Mouse (Mus musculus) myocyte (in vitro differentiated cells): ENCODE measurements at regions not wholly inside any gene's neighbourhood (a gene's known extent, or its start where the extent isn't known, plus 50 kb on each side); places are given as distances from the start of the nearest gene placed in this dataset.

ENCODE experiments used
- H3K27me3 ChIP-seq: one replicate; pipeline ENCODE4 v1.6.1; 2011; ENCODE audit not compliant: control insufficient read depth, insufficient read depth, insufficient read length
- H3K36me3 ChIP-seq: one replicate; pipeline ENCODE4 v1.6.1; 2011; ENCODE audit not compliant: control insufficient read depth, insufficient read depth
- H3K4me2 ChIP-seq: one replicate; pipeline ENCODE4 v1.6.1; 2011; ENCODE audit warnings: low read depth, control low read depth
- H3K4me3 ChIP-seq: one replicate; pipeline ENCODE4 v1.5.1; 2011; ENCODE audit warnings: mild to moderate bottlenecking, control low read depth, moderate library complexity
- H3K79me2 ChIP-seq: one replicate; pipeline ENCODE4 v1.6.1; 2011; ENCODE audit not compliant: control insufficient read depth, insufficient read depth
- H3ac ChIP-seq: one replicate; pipeline ENCODE4 v1.6.1; 2011; ENCODE audit not compliant: control insufficient read depth, insufficient read length
- CEBPB ChIP-seq: IDR thresholded peaks from 2 replicates; pipeline ENCODE4 v1.6.1; 2011; ENCODE audit warnings: mild to moderate bottlenecking, moderate library complexity; ENCODE audit not compliant: poor library complexity, insufficient read depth, severe bottlenecking
- E2F4 ChIP-seq: IDR thresholded peaks from one replicate; pipeline ENCODE4 v1.6.1; 2011; ENCODE audit warnings: mild to moderate bottlenecking, control low read depth, moderate library complexity; ENCODE audit not compliant: insufficient read depth
- MAX ChIP-seq: IDR thresholded peaks from one replicate; pipeline ENCODE4 v1.6.1; 2011; ENCODE audit warnings: low read depth, mild to moderate bottlenecking, control low read depth
- MYOD1 ChIP-seq, 3 experiments: IDR thresholded peaks; one replicate each; pipeline ENCODE4 v1.6.1; 2011; ENCODE audit warnings: control low read depth in 2 of 3, low read depth in 2 of 3, mild to moderate bottlenecking in 2 of 3, moderate library complexity in 1 of 3; ENCODE audit not compliant: insufficient read length in 2 of 3, control insufficient read depth in 1 of 3
- MYOG ChIP-seq, 3 experiments: IDR thresholded peaks; one replicate each; pipeline ENCODE4 v1.6.1; 2011; ENCODE audit warnings: control low read depth in 2 of 3, low read depth in 2 of 3, mild to moderate bottlenecking in 2 of 3; ENCODE audit not compliant: insufficient read length in 2 of 3, control insufficient read depth in 1 of 3, insufficient read depth in 1 of 3
- POLR2A ChIP-seq: IDR thresholded peaks from one replicate; pipeline ENCODE4 v1.6.1; 2011; ENCODE audit warnings: low read depth, mild to moderate bottlenecking, control low read depth, moderate library complexity; ENCODE audit not compliant: insufficient read length
- POLR2AphosphoS2 ChIP-seq: IDR thresholded peaks from one replicate; pipeline ENCODE4 v1.6.1; 2011; ENCODE audit warnings: low read depth, control low read depth; ENCODE audit not compliant: insufficient read length
- REST ChIP-seq: IDR thresholded peaks from one replicate; pipeline ENCODE4 v1.6.1; 2011; ENCODE audit warnings: mild to moderate bottlenecking, control low read depth, moderate library complexity; ENCODE audit not compliant: insufficient read depth, insufficient read length
- SRF ChIP-seq: IDR thresholded peaks from one replicate; pipeline ENCODE4 v1.6.1; 2011; ENCODE audit warnings: low read depth; ENCODE audit not compliant: control insufficient read depth, insufficient read length
- TCF12 ChIP-seq: IDR thresholded peaks from one replicate; pipeline ENCODE4 v1.6.1; 2011; ENCODE audit warnings: mild to moderate bottlenecking, control low read depth; ENCODE audit not compliant: poor library complexity, insufficient read depth, severe bottlenecking
- TCF3 ChIP-seq: IDR thresholded peaks from one replicate; pipeline ENCODE4 v1.6.1; 2011; ENCODE audit warnings: low read depth, control low read depth; ENCODE audit not compliant: insufficient read length
- USF1 ChIP-seq: IDR thresholded peaks from one replicate; pipeline ENCODE4 v1.6.1; 2011; ENCODE audit warnings: low read depth, mild to moderate bottlenecking, control low read depth, moderate library complexity

DNA sequence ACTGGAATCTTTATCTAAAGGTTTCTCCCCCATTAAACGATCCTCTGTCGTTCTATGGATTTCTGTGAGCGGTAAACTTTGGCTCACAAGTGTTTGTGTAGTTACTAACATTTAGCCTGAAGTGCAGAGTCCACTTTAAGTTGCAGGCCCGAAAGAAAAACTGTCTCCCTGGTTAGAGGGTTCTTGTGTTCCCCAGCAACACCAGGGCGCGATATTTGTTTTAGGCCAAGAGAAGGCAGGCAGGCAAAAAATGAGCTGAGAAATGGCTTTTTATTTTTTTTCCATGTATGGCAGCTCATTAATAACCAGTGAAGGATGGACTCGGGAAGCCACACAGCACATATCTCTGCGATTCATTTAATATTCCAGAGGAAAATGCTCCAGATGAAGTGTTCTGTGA is 357.4 kb upstream of the Nfe2l3 start:
- Histone ChIP-seq H3K4me2 (no peak overlapping the region), H3K4me3 (no peak overlapping the region), H3K27me3 (peaks cover 35% of the 10 kb centered on the region), H3K36me3 (no peaks in the 10 kb centered on the region), H3ac (no peak overlapping the region), H3K79me2 (no peaks in the 10 kb centered on the region)
- no peak for TF ChIP-seq REST
- TF ChIP-seq E2F4 = no peak
- TF ChIP-seq MYOD1 (IDR thresholded peaks at IDR 0.05; ENCODE audit: control insufficient read depth in 1 of 3, insufficient read length in 2 of 3, low read depth in 2 of 3) = no peak
- no peak for TF ChIP-seq POLR2AphosphoS2
- TF ChIP-seq MAX = no peak
- TF ChIP-seq TCF3 = no peak
- no peak for TF ChIP-seq TCF12
- TF ChIP-seq SRF = no peak
- TF ChIP-seq POLR2A = no peak
- no peak for TF ChIP-seq CEBPB
- no peak for TF ChIP-seq USF1
- TF ChIP-seq MYOG (IDR thresholded peaks at IDR 0.05; ENCODE audit: control insufficient read depth in 1 of 3, insufficient read depth in 1 of 3, insufficient read length in 2 of 3, low read depth in 2 of 3) = no peak

DNA sequence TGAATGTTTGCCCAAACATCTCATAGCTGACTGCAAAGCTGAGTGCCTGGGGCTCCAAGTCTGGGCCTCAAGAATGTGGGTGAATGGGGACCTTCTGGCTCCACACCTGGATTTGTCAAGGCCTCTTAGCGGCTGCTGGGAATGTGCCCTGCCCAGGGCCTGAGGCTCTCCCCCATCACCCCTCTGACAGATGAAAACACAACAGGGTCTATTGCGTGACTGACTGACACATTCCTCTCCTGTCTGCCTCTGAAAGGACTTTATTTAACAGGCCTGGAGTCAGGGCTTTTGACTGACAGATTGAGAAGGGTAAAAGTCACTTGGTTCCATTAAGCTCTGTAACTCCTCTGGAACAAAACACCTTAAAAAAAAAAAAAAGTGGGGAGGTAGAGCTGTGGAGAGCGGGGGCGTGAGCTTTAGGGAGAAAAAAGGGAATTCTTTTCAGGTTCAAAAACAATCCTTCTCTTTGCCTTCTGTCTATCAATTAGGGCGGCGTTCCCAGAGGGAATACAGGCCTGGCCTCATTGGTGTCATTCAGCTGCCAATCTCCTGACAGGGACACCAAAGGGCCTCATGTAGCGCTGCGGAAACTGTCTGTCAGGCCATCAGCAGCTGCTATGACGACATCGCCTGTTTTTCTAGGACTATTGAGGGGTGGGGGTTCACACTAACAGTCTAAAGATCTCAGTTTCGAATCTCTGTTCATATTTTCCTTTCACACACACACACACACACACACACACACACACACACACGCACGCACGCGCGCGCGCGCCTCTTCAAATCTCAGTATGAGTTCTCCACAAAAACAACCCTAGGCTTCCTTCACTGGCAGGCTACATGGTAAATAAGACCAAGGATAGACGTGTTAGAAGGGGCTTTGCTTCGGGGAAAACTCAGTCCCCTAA is 355.4 kb upstream of the Nfe2l3 start:
- Histone ChIP-seq H3K4me2 (no peak overlapping the region), H3K4me3 (no peak overlapping the region)
- TF ChIP-seq MYOD1 (IDR thresholded peaks at IDR 0.05; ENCODE audit: control insufficient read depth in 1 of 3, insufficient read length in 2 of 3, low read depth in 2 of 3) (no peak), USF1 (no peak), REST (no peak), TCF3 (no peak), SRF (no peak), MYOG (IDR thresholded peaks at IDR 0.05; ENCODE audit: control insufficient read depth in 1 of 3, insufficient read depth in 1 of 3, insufficient read length in 2 of 3, low read depth in 2 of 3) (no peak), TCF12 (no peak), E2F4 (no peak), POLR2AphosphoS2 (no peak), CEBPB (no peak), MAX (no peak), POLR2A (no peak)

DNA sequence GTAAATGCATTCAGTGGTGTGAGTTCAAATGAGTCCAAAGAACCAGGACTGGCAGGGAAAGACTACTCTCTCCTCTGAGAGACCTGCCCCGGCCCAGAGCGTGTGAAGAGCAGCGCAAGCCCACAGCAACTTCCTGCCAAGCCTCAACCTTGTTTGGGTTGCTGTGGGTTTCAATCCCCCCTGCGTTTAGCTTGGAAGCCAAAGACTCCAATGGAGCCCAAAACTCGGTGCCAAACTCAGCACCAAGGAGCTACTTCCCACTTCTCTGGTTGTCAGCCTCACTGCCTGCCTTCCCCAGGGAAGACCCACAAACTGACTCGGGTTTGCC is 354.7 kb upstream of the Nfe2l3 start:
- Histone ChIP-seq H3ac (no peak overlapping the region), H3K79me2 (no peaks in the 10 kb centered on the region), H3K36me3 (no peaks in the 10 kb centered on the region), H3K4me2 (no peak overlapping the region), H3K27me3 (peaks cover 40% of the 10 kb centered on the region), H3K4me3 (no peak overlapping the region)
- TF ChIP-seq TCF3 (no peak), MAX (no peak), E2F4 (no peak), USF1 (no peak), CEBPB (no peak), POLR2A (no peak), SRF (no peak), POLR2AphosphoS2 (no peak), MYOD1 (IDR thresholded peaks at IDR 0.05; ENCODE audit: control insufficient read depth in 1 of 3, insufficient read length in 2 of 3, low read depth in 2 of 3) (no peak), REST (no peak), MYOG (IDR thresholded peaks at IDR 0.05; ENCODE audit: control insufficient read depth in 1 of 3, insufficient read depth in 1 of 3, insufficient read length in 2 of 3, low read depth in 2 of 3) (no peak), TCF12 (no peak)

More for the DNA sequence above, 355.4 kb upstream of the Nfe2l3 start:
- no peak overlapping the region for H3ac ChIP-seq
- no peaks in the 10 kb centered on the region for H3K36me3 ChIP-seq
- H3K27me3 ChIP-seq = peaks cover 36% of the 10 kb centered on the region
- no peaks in the 10 kb centered on the region for H3K79me2 ChIP-seq

DNA sequence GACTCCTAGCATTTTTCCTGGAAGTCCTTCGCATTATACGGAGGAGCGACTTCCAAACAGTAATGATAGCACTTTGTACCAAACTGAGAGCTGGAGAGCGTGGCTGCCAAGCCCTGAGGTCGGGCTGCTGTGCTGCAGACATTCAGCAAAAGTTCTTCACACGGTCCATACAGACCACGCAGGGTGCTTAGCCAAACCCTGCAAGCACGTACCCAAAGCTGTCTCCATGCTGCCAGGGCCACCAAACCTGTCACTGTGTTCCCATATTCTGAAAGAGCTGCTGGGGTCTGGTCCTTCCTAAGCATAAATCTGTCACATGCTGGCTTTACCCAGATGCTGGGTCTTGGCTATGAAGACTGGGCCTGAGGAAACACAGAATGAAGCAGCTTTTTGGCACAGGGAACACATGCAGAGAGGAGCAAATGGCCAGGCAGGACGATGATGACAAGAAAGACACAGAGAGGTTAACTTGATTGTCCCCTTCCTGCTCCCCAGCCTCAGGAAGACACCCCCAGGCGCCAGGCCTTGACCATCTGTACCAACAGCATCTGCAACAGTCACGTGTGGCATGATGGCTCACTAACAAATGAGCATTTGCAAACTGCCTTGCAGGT is 354.0 kb upstream of the Nfe2l3 start:
- Histone ChIP-seq H3K4me2 (no peak overlapping the region), H3ac (no peak overlapping the region), H3K4me3 (no peak overlapping the region), H3K79me2 (no peaks in the 10 kb centered on the region), H3K36me3 (no peaks in the 10 kb centered on the region), H3K27me3 (peaks cover 43% of the 10 kb centered on the region)
- no peak for TF ChIP-seq TCF3
- TF ChIP-seq POLR2AphosphoS2 = no peak
- TF ChIP-seq TCF12 = no peak
- TF ChIP-seq USF1 = no peak
- no peak for TF ChIP-seq CEBPB
- TF ChIP-seq MAX = no peak
- no peak for TF ChIP-seq E2F4
- TF ChIP-seq POLR2A = no peak
- TF ChIP-seq REST = no peak
- TF ChIP-seq SRF = no peak
- TF ChIP-seq MYOG (IDR thresholded peaks at IDR 0.05; ENCODE audit: control insufficient read depth in 1 of 3, insufficient read depth in 1 of 3, insufficient read length in 2 of 3, low read depth in 2 of 3) = no peak
- no peak for TF ChIP-seq MYOD1 (IDR thresholded peaks at IDR 0.05; ENCODE audit: control insufficient read depth in 1 of 3, insufficient read length in 2 of 3, low read depth in 2 of 3)
